Mouse (Mus musculus) midbrain, embryonic 11.5 days (tissue): ENCODE data around the gene Ces3b. TPM values are rescaled to one million over a fixed set of nuclear protein-coding genes. Genes with fewer than 3 reads are reported as not detected.

Experiments
- ATAC-seq: fragments of 200-750 bp; cut with Nextera tagmentation; 2 replicates; pipeline ENCODE4 v1.8.0; 2017; ENCODE audit warnings: moderate TSS enrichment, moderate library complexity; ENCODE audit not compliant: low FRiP score
- DNase-seq: peaks from one replicate; pipeline ENCODE4 v3.0.0; 2015; ENCODE audit warnings: low spot score; ENCODE audit errors: missing footprints
- H3K27ac ChIP-seq: fragments of 300-500 bp; sonication (generic); 2 replicates; pipeline ENCODE4 v1.5.1; 2014; ENCODE audit warnings: low read depth, low read length
- H3K27me3 ChIP-seq: fragments of 300-500 bp; sonication (generic); 2 replicates; pipeline ENCODE4 v1.6.1; 2014; ENCODE audit warnings: mild to moderate bottlenecking, low read length, moderate library complexity, mixed read lengths; ENCODE audit not compliant: control insufficient read depth, insufficient read depth
- H3K36me3 ChIP-seq: fragments of 300-500 bp; sonication (generic); 2 replicates; pipeline ENCODE4 v1.6.1; 2014; ENCODE audit warnings: mild to moderate bottlenecking, low read length, moderate library complexity, mixed read lengths; ENCODE audit not compliant: control insufficient read depth, insufficient read depth
- H3K4me1 ChIP-seq: fragments of 300-500 bp; sonication (generic); 2 replicates; pipeline ENCODE4 v1.6.1; 2014; ENCODE audit warnings: low read length; ENCODE audit not compliant: control insufficient read depth, insufficient read depth
- H3K4me2 ChIP-seq: fragments of 300-500 bp; sonication (generic); 2 replicates; pipeline ENCODE4 v1.6.1; 2014; ENCODE audit warnings: mild to moderate bottlenecking, moderate library complexity
- H3K4me3 ChIP-seq: fragments of 300-500 bp; sonication (generic); 2 replicates; pipeline ENCODE4 v1.5.1; 2014; ENCODE audit warnings: low read depth, low read length
- H3K9ac ChIP-seq: fragments of 300-500 bp; sonication (generic); 2 replicates; pipeline ENCODE4 v1.6.1; 2014; ENCODE audit warnings: low read length
- H3K9me3 ChIP-seq: fragments of 300-500 bp; sonication (generic); 2 replicates; pipeline ENCODE4 v1.6.1; 2016; ENCODE audit warnings: low read length; ENCODE audit not compliant: control insufficient read depth
- WGBS: fragments of 180-500 bp; shearing (Covaris S2); extraction: QIAGEN DNeasy Blood & Tissue Kit; methylation state at CpG from one replicate; pipeline ENCODE4 v1.1.7; 2014; 5-methylcytosine and 5-hydroxymethylcytosine counted together
- polyA plus RNA-seq: library from polyadenylated mRNA; unstranded; fragments of >200 nt; fragmentation: Nextera tagmentation; extraction: Ambion mirVana; gene quantifications from 2 replicates; pipeline ENCODE4 v1.2.1, GENCODE M21; 2014

Gene Ces3b
- polyA plus RNA-seq, 1 experiment from 2014 or later, result not detected

GRCm38 (mm10) chr8:105104220-105104619 is 20.7 kb downstream of the Ces3b start:
- H3K9ac ChIP-seq, result no peak overlapping the region
- H3K4me3 ChIP-seq, result no peak overlapping the region
- H3K4me1 ChIP-seq, result no peaks in the 10 kb centered on the region
- DNase-seq (no peak), ATAC-seq (no peak)
- H3K4me2 ChIP-seq, result no peak overlapping the region
- no peaks in the 10 kb centered on the region for H3K36me3 ChIP-seq
- WGBS, result 91% methylated on average over 3 of the region's 3 CpGs
- no peaks in the 10 kb centered on the region for H3K9me3 ChIP-seq
- H3K27ac ChIP-seq, result no peak overlapping the region
- H3K27me3 ChIP-seq, result no peaks in the 10 kb centered on the region

DNA sequence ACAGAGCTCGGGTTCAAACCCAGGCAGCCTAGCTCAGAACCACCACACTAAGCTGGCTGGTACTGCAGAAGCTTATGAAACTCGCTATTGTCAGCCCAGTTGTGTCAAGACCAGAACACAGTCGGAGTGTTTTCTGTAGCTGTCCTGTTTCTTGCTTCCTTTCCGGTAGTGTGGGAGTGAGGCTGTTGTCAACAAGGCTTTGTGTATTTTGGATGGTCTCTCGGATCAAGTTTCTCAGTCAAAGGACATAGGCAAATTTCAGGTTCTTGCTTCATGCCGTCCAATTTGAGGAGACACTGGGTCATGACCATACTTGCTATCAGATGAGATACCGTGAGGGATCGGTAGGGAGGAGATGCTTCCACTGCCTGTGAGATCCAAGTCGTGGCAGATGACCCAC is 46.3 kb downstream of the Ces3b start:
- no peaks in the 10 kb centered on the region for H3K9me3 ChIP-seq
- no peaks in the 10 kb centered on the region for H3K27me3 ChIP-seq
- H3K27ac ChIP-seq, result no peak overlapping the region
- H3K4me2 ChIP-seq, result no peak overlapping the region
- H3K36me3 ChIP-seq, result no peaks in the 10 kb centered on the region
- 85% methylated on average over 9 of the region's 9 CpGs for WGBS
- DNase-seq (no peak), ATAC-seq (no peak)
- no peak overlapping the region for H3K4me3 ChIP-seq
- no peak overlapping the region for H3K9ac ChIP-seq
- no peaks in the 10 kb centered on the region for H3K4me1 ChIP-seq

DNA sequence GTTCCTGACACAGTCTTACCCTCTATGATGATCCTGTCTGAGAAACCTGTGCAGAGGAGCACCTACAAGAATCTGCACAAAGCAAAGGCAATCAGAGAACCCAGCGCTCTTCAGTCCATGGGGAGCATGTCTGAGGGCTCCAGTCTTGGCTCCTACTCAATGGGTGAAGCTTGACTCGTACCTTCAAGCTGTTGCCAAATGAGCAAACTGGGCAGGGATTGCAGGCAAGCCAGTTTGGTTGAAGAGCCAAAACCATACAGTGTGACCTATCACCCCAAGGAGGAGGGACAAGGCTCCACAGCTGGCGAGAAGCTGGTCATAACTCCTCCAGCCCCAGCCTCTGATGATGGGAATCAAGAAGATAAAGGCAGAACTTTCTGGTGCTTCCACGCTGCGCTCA is 48.0 kb downstream of the Ces3b start, which contains the start of gene Ces4a:
Ces4a (plus strand) TSS at position 292 of the 400 bp plus-strand sequence.
- H3K27me3 ChIP-seq, result no peaks in the 10 kb centered on the region
- no peak within 1 kb of the TSS for H3K4me3 ChIP-seq
- ATAC-seq, result no peak
- H3K9ac ChIP-seq, result no peak within 1 kb of the TSS
- no peaks in the 10 kb centered on the region for H3K4me1 ChIP-seq
- no peak for DNase-seq
- WGBS, result 82% methylated on average over 5 of the region's 5 CpGs
- no peaks in the 10 kb centered on the region for H3K9me3 ChIP-seq
- no peaks in the 10 kb centered on the region for H3K36me3 ChIP-seq
- H3K27ac ChIP-seq, result no peak within 1 kb of the TSS
- no peak within 1 kb of the TSS for H3K4me2 ChIP-seq

DNA sequence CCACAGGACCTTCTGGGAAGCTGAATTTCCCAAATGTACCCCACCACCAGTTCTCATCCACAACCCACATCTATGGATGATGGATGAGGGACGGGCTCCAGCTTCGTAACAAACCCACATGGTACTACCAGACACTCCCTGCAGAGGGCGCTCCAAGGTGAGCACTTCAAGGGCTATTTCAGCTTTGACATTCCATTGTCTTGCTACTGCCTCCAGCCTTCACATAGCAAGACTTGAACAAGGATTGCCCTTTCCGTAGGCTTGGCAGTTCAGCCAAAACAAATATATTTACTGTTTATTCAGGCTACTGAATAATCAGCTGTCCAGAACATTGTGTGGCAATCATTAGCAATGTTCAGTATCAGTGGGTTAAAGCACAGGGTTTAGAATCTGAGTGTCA is 54.9 kb downstream of the Ces3b start:
- H3K27me3 ChIP-seq, result no peaks in the 10 kb centered on the region
- no peak overlapping the region for H3K27ac ChIP-seq
- DNase-seq (no peak), ATAC-seq (no peak)
- H3K4me2 ChIP-seq, result no peak overlapping the region
- H3K36me3 ChIP-seq, result no peaks in the 10 kb centered on the region
- no peaks in the 10 kb centered on the region for H3K4me1 ChIP-seq
- no peak overlapping the region for H3K9ac ChIP-seq
- H3K4me3 ChIP-seq, result no peak overlapping the region
- 29% methylated on average over 4 of the region's 4 CpGs for WGBS
- H3K9me3 ChIP-seq, result no peaks in the 10 kb centered on the region

DNA sequence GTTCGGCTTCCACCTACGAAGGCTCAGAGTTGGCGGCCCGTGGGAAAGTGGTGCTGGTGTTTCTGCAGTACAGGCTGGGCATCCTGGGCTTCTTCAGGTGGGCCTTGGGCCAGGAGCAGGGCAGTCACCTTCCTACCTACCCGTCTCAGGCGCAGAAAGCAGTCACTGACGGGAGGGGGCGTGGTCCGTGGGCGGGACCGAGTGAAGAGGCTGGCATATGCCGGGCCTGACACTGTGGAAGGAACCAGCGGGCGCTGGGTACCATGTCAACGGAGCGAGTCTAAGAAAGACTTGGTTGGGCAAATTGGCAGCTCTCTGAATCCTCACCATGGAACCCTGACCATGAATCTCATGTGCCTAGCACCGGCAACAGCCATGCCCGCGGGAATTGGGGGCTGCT is 58.8 kb downstream of the Ces3b start:
- Histone ChIP-seq H3K4me2 (no peak overlapping the region), H3K27me3 (no peaks in the 10 kb centered on the region), H3K4me1 (no peaks in the 10 kb centered on the region), H3K36me3 (no peaks in the 10 kb centered on the region), H3K9me3 (no peaks in the 10 kb centered on the region), H3K9ac (no peak overlapping the region), H3K27ac (no peak overlapping the region), H3K4me3 (no peak overlapping the region)
- DNase-seq, result no peak
- WGBS, result 44% methylated on average over 19 of the region's 19 CpGs
- no peak for ATAC-seq

Other genes with a start within 250 kb of the Ces3b start
- gene Ces2c, start 236.7 kb upstream of the Ces3b start, polyA plus RNA-seq, result not detected in 2 replicates
- not detected in 2 replicates for gene Ces2e, start 157.5 kb upstream of the Ces3b start, polyA plus RNA-seq
- not detected in 2 replicates for gene Ces2f, start 136.4 kb upstream of the Ces3b start, polyA plus RNA-seq
- gene Ces2g, start 122.0 kb upstream of the Ces3b start, polyA plus RNA-seq, result 0.05 TPM in 1 of 2 replicates, not detected in the other
- not detected in 2 replicates for gene Ces2h, start 82.9 kb upstream of the Ces3b start, polyA plus RNA-seq
- gene Ces3a, start 35.2 kb upstream of the Ces3b start, polyA plus RNA-seq, result not detected in 2 replicates
- not detected in 2 replicates for gene Ces4a, start 48.0 kb downstream of the Ces3b start, polyA plus RNA-seq
- 49.8 and 60.2 TPM in 2 replicates for gene Cbfb, start 86.9 kb downstream of the Ces3b start, polyA plus RNA-seq
- gene D230025D16Rik, start 141.4 kb downstream of the Ces3b start, polyA plus RNA-seq, result 32.3 and 32.9 TPM in 2 replicates
- 5.6 and 6.1 TPM in 2 replicates for gene B3gnt9, start 171.4 kb downstream of the Ces3b start, polyA plus RNA-seq
- 11.3 and 15.0 TPM in 2 replicates for gene Tradd, start 180.9 kb downstream of the Ces3b start, polyA plus RNA-seq
- gene Fbxl8, start 180.9 kb downstream of the Ces3b start, polyA plus RNA-seq, result 0.84 and 1.5 TPM in 2 replicates
- gene Hsf4, start 186.0 kb downstream of the Ces3b start, polyA plus RNA-seq, result not detected in 2 replicates
- 2.0 and 3.2 TPM in 2 replicates for gene Nol3, start 192.4 kb downstream of the Ces3b start, polyA plus RNA-seq
- 34.2 and 34.4 TPM in 2 replicates for gene 4931428F04Rik, start 206.1 kb downstream of the Ces3b start, polyA plus RNA-seq
- 6.4 and 8.6 TPM in 2 replicates for gene Exoc3l, start 212.3 kb downstream of the Ces3b start, polyA plus RNA-seq
- 94.9 and 101 TPM in 2 replicates for gene E2f4, start 213.9 kb downstream of the Ces3b start, polyA plus RNA-seq
- gene Elmo3, start 221.8 kb downstream of the Ces3b start, polyA plus RNA-seq, result 0.81 and 1.8 TPM in 2 replicates
- gene Lrrc29, start 242.5 kb downstream of the Ces3b start, polyA plus RNA-seq, result 0.91 and 1.1 TPM in 2 replicates
- gene Tmem208, start 242.6 kb downstream of the Ces3b start, polyA plus RNA-seq, result 87.6 and 91.4 TPM in 2 replicates